Mouse (Mus musculus) spleen, adult 2 months (tissue): Measurements from ENCODE around the gene AC129217.1. TPM values are rescaled to one million over a fixed set of nuclear protein-coding genes. Genes with fewer than 3 reads are reported as not detected.

Source experiments
- DNase-seq, 2 experiments: peaks; one replicate each; pipeline versions ENCODE4 v3.0.0 to v3.0.0-alpha.2; 2012 to 2021; ENCODE audit warnings: low spot score in 2 of 2, low read depth in 1 of 2
- H3K27ac ChIP-seq: fragments of 200-500 bp; 2 replicates; pipeline ENCODE4 v1.5.1; 2012; ENCODE audit warnings: low read length, inconsistent platforms; ENCODE audit not compliant: insufficient read depth
- H3K27me3 ChIP-seq: fragments of 200-500 bp; 2 replicates; pipeline ENCODE4 v1.6.1; 2012; ENCODE audit warnings: mild to moderate bottlenecking, moderate library complexity, low read length, inconsistent platforms; ENCODE audit not compliant: control insufficient read depth, insufficient read depth
- H3K36me3 ChIP-seq: fragments of 200-500 bp; 2 replicates; pipeline ENCODE4 v1.6.1; 2012; ENCODE audit warnings: mild to moderate bottlenecking, low read length, inconsistent platforms; ENCODE audit not compliant: control insufficient read depth, insufficient read depth
- H3K4me1 ChIP-seq: fragments of 200-500 bp; 2 replicates; pipeline ENCODE4 v1.6.1; 2011; ENCODE audit warnings: inconsistent platforms; ENCODE audit not compliant: control insufficient read depth, insufficient read depth, insufficient read length
- H3K4me3 ChIP-seq: fragments of 200-500 bp; 2 replicates; pipeline ENCODE4 v1.5.1; 2011; ENCODE audit warnings: mild to moderate bottlenecking, inconsistent platforms; ENCODE audit not compliant: insufficient read depth, insufficient read length; ENCODE audit errors: extremely low read depth
- CTCF ChIP-seq: fragments of 200-500 bp; IDR thresholded peaks from 2 replicates; pipeline ENCODE4 v1.5.1; 2011; ENCODE audit warnings: mild to moderate bottlenecking, inconsistent platforms; ENCODE audit not compliant: insufficient read depth, insufficient read length, insufficient replicate concordance; ENCODE audit errors: extremely low read depth
- POLR2A ChIP-seq: fragments of 200-500 bp; IDR thresholded peaks from 2 replicates; pipeline ENCODE4 v1.6.1; 2011; ENCODE audit warnings: low read depth, low read length, inconsistent platforms
- WGBS: fragments of 180-500 bp; shearing (Covaris S2); methylation state at CpG from one replicate; pipeline ENCODE4 v1.1.7; 2018; 5-methylcytosine and 5-hydroxymethylcytosine counted together
- polyA plus RNA-seq: library from polyadenylated mRNA; depleted of rRNA; stranded (reverse); fragments of >200 nt; gene quantifications from 2 replicates; pipeline ENCODE4 v1.2.3, GENCODE M21; 2012

Gene AC129217.1
- polyA plus RNA-seq, 1 experiment: not detected

DNA sequence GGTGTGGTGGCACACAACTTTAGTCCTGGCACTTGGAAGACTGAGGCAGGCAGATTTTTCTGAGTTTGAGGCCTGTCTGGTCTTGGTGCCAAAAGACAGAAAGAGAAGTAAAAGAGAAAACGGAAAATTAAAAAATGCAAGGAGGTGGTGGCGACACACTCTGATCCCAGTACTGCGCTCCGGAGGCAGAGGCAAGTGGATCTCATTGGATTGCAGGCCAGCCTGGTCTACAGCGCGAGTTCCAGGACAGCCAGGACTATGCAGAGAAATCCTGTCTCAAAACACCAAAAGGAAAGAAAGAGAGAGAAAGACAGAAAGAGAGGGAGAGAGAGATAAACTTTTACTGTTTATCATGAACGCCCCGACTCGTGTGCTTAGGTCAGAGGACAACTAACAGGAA is 41.3 kb downstream of the AC129217.1 start:
- no peak for TF ChIP-seq CTCF
- no peak for TF ChIP-seq POLR2A
- no peaks in the 10 kb centered on the region for H3K27me3 ChIP-seq
- peak overlapping the region; percentile 55 for H3K27ac ChIP-seq
- H3K4me1 ChIP-seq: peaks cover 3% of the 10 kb centered on the region; the same call in 1 of the 2 replicates
- DNase-seq: no peak
- peaks cover 17% of the 10 kb centered on the region for H3K36me3 ChIP-seq
- peak overlapping the region; percentile 78 for H3K4me3 ChIP-seq
- WGBS: 21% methylated on average over 9 of the region's 9 CpGs

- Histone ChIP-seq H3K36me3 (peaks cover 17% of the 10 kb centered on the region), H3K4me1 (peaks cover 3% of the 10 kb centered on the region; the same call in 1 of the 2 replicates), H3K27me3 (no peaks in the 10 kb centered on the region), H3K4me3 (peak within 1 kb of the TSS; percentile 78), H3K27ac (peak within 1 kb of the TSS; percentile 73)
- TF ChIP-seq POLR2A (no peak; the same call in none of the 2 replicates), CTCF (no peak)
- 1% methylated on average over 57 of the region's 59 CpGs for WGBS
- peak; percentile 87 to 96 for DNase-seq
These were observed 42.0 kb downstream of the AC129217.1 start, which contains the start of gene Ubxn1 for GRCm38 (mm10) chr19:8871267-8872186. TSS of gene Ubxn1 (plus strand) at chr19:8871496.

DNA sequence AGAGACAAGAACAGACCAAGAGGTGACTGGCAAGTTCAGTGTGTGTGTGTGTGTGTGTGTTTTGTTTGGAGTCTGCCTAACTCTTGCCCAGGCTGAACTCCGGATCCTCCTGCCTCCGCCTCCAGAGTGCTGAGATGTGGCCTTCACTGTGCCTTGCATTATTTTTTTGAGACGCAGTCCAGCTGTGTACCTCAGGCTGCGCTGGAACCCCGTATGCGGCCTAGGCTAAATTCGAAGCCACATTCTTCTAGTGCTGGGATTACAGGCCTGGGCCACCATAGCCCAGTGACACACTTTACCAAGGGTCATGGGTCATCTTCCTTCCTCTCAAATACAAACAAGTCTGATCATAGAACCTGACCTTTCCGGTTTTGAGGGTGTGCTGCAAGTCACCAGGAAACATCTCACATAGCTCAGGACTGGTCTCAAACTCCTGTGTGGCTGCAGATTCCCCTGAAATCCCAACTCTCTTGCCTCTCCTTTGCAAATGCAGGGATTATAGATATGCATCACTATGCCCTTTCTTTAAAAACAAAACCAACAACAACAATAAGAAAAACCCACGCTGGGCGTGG is 42.8 kb downstream of the AC129217.1 start:
- Histone ChIP-seq H3K36me3 (peaks cover 17% of the 10 kb centered on the region), H3K27me3 (no peaks in the 10 kb centered on the region), H3K4me1 (peaks cover 3% of the 10 kb centered on the region; the same call in 1 of the 2 replicates), H3K4me3 (peak overlapping the region; percentile 78), H3K27ac (no peak overlapping the region)
- 72% methylated on average over 10 of the region's 10 CpGs for WGBS
- no peak for TF ChIP-seq POLR2A
- TF ChIP-seq CTCF: no peak
- no peak for DNase-seq

DNA sequence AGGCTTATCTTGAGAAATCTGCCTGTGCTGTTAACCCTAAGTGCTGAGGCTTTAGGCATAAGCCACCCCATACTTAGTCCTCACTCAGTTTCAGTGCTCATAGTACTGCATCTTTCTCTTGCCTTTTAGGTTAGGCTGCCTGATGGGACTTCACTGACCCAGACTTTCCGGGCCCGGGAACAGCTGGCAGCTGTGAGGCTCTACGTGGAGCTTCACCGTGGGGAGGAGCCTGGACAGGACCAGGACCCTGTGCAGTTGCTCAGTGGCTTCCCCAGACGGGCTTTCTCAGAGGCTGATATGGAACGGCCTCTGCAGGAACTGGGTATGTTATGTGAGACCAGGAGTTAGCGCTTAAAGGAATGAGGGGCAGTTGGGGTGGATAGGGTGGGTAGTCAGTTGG is 45.5 kb downstream of the AC129217.1 start:
- Histone ChIP-seq H3K36me3 (peaks cover 18% of the 10 kb centered on the region), H3K27me3 (no peaks in the 10 kb centered on the region), H3K27ac (no peak overlapping the region), H3K4me3 (no peak overlapping the region), H3K4me1 (peaks cover 3% of the 10 kb centered on the region; the same call in 1 of the 2 replicates)
- TF ChIP-seq CTCF (no peak), POLR2A (no peak)
- DNase-seq: no peak
- WGBS: 92% methylated on average over 7 of the region's 7 CpGs

GRCm38 (mm10) chr19:8880311-8881033 is 50.9 kb downstream of the AC129217.1 start, which contains the start of gene Uqcc3:
TSS of gene Uqcc3 (minus strand) at chr19:8880923.
- TF ChIP-seq CTCF (no peak), POLR2A (peak; percentile 85)
- Histone ChIP-seq H3K27me3 (no peaks in the 10 kb centered on the region), H3K4me3 (peak within 1 kb of the TSS; percentile 89), H3K36me3 (peaks cover 2% of the 10 kb centered on the region; the same call in 1 of the 2 replicates), H3K27ac (peak within 1 kb of the TSS; percentile 69), H3K4me1 (no peaks in the 10 kb centered on the region; the same call in 1 of the 2 replicates)
- peak; percentile 81 to 87 for DNase-seq
- WGBS: under 1% methylated on average over 42 of the region's 42 CpGs

DNA sequence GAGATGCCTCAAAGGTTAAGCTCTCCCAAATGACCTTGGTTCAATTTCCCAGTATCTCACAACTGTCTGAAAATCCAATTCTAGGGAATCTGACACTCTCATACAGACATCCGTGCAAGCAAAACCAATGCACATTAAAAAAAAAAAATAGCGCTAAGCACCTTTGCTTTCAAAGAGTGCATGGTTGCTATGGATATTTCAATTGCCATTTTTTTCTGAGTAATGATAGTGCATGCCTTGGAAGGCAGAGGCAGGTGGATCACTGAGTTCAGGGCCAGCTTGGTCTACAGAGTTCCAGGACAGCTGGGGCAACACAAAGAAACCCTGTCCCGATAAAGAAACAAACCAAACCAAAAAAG is 51.4 kb downstream of the AC129217.1 start:
- Histone ChIP-seq H3K36me3 (peaks cover 1% of the 10 kb centered on the region; the same call in 1 of the 2 replicates), H3K4me1 (no peaks in the 10 kb centered on the region; the same call in 1 of the 2 replicates), H3K4me3 (peak overlapping the region; percentile 89), H3K27ac (no peak overlapping the region), H3K27me3 (no peaks in the 10 kb centered on the region)
- WGBS: 2% methylated on average over 3 of the region's 3 CpGs
- no peak for TF ChIP-seq POLR2A
- TF ChIP-seq CTCF: no peak
- no peak for DNase-seq
